Mouse (Mus musculus) R1 (cell line): ENCODE measurements at regions not wholly inside any gene's neighbourhood (a gene's known extent, or its start where the extent isn't known, plus 50 kb on each side); places are given as distances from the start of the nearest gene placed in this dataset.

Experiments used
- DNase-seq: peaks from one replicate; pipeline ENCODE4 v3.0.0-alpha.2; 2018; ENCODE audit warnings: low read depth, low spot score

GRCm38 (mm10) chr8:115626396-115627136 lies 81.0 kb downstream of the Maf start:
- DNase-seq: no peak

GRCm38 (mm10) chr8:115625072-115625471 lies 82.5 kb downstream of the Maf start:
- no peak for DNase-seq

GRCm38 (mm10) chr8:115618049-115618760 lies 89.4 kb downstream of the Maf start:
- DNase-seq: no peak

- no peak for DNase-seq
Observed at GRCm38 (mm10) chr8:115616871-115617605, 90.6 kb downstream of the Maf start.

- no peak for DNase-seq
Observed at GRCm38 (mm10) chr8:115613946-115614584, 93.5 kb downstream of the Maf start.

GRCm38 (mm10) chr8:115612119-115612518 lies 95.5 kb downstream of the Maf start:
- no peak for DNase-seq

- DNase-seq: no peak
Observed at GRCm38 (mm10) chr8:115599771-115600170, 107.8 kb downstream of the Maf start.

GRCm38 (mm10) chr8:115597226-115597953 lies 110.2 kb downstream of the Maf start:
- no peak for DNase-seq

GRCm38 (mm10) chr8:115589721-115590120 lies 117.9 kb downstream of the Maf start:
- DNase-seq: no peak

- DNase-seq: no peak
Observed at GRCm38 (mm10) chr8:115589076-115589475, 118.5 kb downstream of the Maf start.

GRCm38 (mm10) chr8:115584311-115584907 lies 123.2 kb downstream of the Maf start:
- DNase-seq: no peak

GRCm38 (mm10) chr8:115583221-115583620 lies 124.4 kb downstream of the Maf start:
- DNase-seq: no peak

- DNase-seq: no peak
Observed at GRCm38 (mm10) chr8:115581940-115582517, 125.6 kb downstream of the Maf start.

GRCm38 (mm10) chr8:115568394-115568793 lies 139.2 kb downstream of the Maf start:
- no peak for DNase-seq

GRCm38 (mm10) chr8:115565768-115566167 lies 141.8 kb downstream of the Maf start:
- no peak for DNase-seq

GRCm38 (mm10) chr8:115562362-115562761 lies 145.2 kb downstream of the Maf start:
- DNase-seq: no peak

GRCm38 (mm10) chr8:115560985-115561916 lies 146.3 kb downstream of the Maf start:
- no peak for DNase-seq

- DNase-seq: no peak
Observed at GRCm38 (mm10) chr8:115555452-115555851, 152.1 kb downstream of the Maf start.

- DNase-seq: no peak
Observed at GRCm38 (mm10) chr8:115554185-115554584, 153.4 kb downstream of the Maf start.
